Mouse (Mus musculus): ENCODE measurements at regions not wholly inside any gene's neighbourhood (a gene's known extent, or its start where the extent isn't known, plus 50 kb on each side); places are given as distances from the start of the nearest gene placed in this dataset.

GRCm38 (mm10) chr4:55749949-55750600, 217.8 kb upstream of the Klf4 start:
- peak; percentile 31 to 32 for DNase-seq (ENCODE audit: low spot score in 2 of 2)

DNA sequence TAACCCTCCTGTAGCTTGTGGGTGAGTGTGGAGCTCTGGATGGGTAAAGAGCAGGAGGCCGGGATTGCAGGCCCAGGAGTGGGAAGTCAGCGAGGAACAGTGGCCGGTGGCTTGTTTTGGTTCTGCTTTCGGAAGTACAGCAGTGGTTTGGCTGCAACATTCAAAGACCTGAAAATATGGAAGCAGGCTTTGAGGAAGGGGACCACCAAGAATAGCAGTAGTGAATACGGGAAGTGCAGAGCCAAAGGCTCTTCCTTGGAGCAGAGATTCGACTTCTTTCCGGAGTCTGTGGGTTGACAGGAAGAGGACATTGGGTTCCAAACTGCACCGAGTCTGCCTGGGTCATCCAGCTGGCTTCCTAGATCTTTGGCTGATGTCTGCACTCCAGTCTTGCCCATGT, 209.1 kb upstream of the Klf4 start:
- DNase-seq (ENCODE audit: low spot score in 2 of 2): peak; percentile 28 to 31

DNA sequence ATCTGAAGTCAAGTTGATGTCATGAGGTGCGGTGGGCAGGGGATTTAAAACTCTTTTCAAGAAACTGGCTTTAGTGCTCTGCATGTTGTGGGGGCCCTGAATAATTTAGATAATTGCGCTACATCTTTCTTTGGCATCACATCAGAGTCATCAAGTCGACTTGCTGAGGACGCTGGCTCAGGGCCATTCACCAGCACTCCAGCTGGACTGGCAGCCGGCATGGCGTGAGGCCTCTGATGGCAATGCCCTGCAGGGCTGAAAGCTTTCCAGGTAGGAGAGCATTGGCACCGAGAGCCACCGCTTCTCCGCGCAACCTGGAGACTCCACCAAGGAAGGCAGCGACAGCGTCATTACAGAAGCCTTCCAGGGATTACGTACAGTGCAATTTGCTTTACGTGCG, 207.8 kb upstream of the Klf4 start:
- DNase-seq (ENCODE audit: low spot score in 2 of 2): peak in 1 of 2 experiments; percentile 32

GRCm38 (mm10) chr4:55738714-55739113, 206.4 kb upstream of the Klf4 start:
- no peak for DNase-seq (ENCODE audit: low spot score in 2 of 2)

DNA sequence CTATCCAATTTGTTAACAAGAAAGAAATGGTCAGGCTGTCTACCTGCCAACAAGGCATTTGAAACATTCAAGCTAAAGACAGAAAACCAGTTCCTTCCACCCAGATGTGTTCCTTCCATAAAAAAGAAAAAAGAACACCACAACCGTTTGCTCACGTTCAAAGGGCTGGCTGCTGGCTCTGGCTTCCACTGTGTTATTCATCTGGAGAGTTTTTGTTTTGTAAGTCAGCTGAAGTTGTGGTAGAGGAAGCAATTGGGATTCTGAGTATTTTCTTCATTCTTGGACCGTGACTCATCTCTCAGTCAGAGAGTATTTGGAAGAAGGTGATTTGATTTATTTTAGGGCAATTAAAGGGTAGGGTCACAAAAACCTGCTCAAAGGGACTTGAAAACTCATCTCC, 203.2 kb upstream of the Klf4 start:
- DNase-seq (ENCODE audit: low spot score in 2 of 2): no peak

GRCm38 (mm10) chr4:55734331-55734730, 202.1 kb upstream of the Klf4 start:
- no peak for DNase-seq (ENCODE audit: low spot score in 2 of 2)

- no peak for DNase-seq (ENCODE audit: low spot score in 2 of 2)
These were observed 201.0 kb upstream of the Klf4 start for GRCm38 (mm10) chr4:55733223-55733622.

GRCm38 (mm10) chr4:55732006-55732405, 199.7 kb upstream of the Klf4 start:
- peak; percentile 58 to 68 for DNase-seq (ENCODE audit: low spot score in 2 of 2)

DNA sequence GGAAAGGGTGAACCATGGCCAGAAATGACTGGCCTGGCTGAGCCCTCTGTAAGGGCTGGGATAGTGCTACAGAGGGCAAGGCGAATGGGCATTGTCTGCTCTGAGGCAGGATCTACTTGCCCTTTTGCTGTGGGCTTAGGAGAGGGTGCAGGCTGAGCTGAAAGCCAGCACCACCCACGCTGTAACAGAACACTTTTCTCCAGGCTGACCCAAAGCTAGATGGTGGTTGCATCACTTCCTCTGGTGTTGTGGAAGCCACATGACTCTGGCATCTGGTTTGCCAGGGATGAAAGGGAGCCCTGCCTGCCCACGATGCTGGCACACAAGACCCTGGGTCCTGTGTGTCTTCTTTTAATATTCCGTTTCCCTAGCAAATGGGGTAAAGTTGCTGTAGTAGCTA, 198.0 kb upstream of the Klf4 start:
- DNase-seq (ENCODE audit: low spot score in 2 of 2): no peak

GRCm38 (mm10) chr4:55727178-55727577, 194.9 kb upstream of the Klf4 start:
- no peak for DNase-seq (ENCODE audit: low spot score in 2 of 2)

- no peak for DNase-seq (ENCODE audit: low spot score in 2 of 2)
These were observed 193.8 kb upstream of the Klf4 start for GRCm38 (mm10) chr4:55726081-55726480.

GRCm38 (mm10) chr4:55724286-55724685, 192.0 kb upstream of the Klf4 start:
- DNase-seq (ENCODE audit: low spot score in 2 of 2): no peak

DNA sequence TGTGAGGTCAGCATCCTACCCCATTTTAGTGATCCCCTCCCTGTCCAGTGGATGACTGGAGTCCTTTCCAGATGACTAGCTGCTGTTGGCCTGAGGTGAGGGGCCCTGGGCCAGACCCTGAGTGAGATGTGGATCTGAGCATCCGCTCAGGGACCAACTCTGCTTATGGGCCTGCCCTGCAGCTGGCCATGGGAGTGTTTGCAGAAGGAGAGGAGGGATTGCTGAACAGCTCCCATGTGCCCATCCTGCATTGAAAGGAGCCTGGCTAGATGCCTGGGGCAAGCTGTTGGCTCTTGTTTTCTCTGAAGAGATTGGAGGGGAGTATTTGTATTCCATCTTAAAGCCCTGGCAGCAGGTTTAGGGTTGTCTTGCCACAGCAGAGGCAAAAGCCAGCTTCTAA, 190.9 kb upstream of the Klf4 start:
- DNase-seq (ENCODE audit: low spot score in 2 of 2): peak; percentile 72 to 73

- no peak for DNase-seq (ENCODE audit: low spot score in 2 of 2)
These were observed 190.1 kb upstream of the Klf4 start for GRCm38 (mm10) chr4:55722388-55722787.

GRCm38 (mm10) chr4:55721834-55722233, 189.6 kb upstream of the Klf4 start:
- no peak for DNase-seq (ENCODE audit: low spot score in 2 of 2)

- DNase-seq (ENCODE audit: low spot score in 2 of 2): no peak
These were observed 186.2 kb upstream of the Klf4 start for GRCm38 (mm10) chr4:55718438-55718837.

DNA sequence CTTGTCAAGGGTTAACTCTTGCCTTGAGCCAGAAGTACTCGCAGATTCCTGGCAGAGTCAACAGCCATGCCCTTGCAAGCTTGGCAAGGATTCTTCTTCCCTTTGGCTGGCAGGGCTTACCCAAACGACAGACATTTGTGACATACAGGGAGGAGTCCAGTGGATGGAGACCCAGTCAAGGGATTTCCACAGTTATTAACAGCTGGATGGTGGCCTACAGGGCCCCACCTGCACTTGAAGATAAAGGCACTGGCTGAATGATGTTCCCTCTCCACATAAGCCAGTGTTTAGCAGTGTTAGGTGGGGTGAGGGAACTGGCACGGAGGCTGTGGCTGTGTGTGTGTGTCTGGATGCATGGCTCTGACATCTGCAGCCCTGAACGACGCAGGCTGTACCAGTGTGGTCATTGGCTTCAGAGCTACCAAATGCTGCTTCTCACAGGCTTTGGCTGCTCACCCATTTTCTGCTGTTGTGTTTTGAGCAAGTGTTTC, 183.9 kb upstream of the Klf4 start:
- DNase-seq (ENCODE audit: low spot score in 2 of 2): no peak

DNA sequence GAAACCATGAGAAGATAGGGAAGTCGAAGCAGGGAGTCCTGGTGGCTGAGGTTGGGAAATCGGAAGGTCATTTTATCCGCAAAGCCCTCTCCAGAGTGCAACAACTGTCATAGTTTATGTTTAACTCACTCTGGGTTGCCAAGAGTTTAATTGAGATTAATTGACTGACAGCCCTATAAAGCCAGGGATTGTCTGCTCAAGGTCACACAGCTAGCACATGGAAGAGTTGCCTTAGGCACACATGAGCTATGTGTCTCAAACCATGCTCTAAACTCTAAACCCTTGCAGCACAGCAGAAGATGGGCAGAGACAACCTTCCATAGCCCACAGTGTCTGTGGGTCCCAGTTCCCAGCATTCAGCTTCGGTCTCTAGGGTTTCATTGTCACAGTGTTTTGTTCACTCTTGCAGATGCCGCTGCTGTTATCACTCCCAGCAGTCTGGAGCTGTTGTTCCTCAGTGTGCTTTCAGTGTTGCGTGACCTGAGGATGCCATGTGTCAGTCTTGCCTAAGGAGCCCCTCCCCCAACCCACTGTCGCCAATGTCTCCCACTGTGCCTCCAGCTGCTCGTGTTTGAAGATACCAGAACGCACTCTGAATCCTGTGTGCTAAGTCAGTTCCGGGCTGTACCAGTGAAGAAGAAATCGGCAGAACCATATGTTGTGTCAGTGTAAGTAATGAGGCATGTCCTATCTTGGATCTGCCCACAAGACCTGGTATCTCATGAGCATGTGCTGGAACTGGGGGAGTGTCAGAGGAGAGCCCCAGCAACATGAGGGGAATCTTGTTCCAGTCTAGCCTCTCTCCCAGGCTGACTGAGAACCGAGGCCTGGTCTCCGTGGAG, 179.5 kb upstream of the Klf4 start:
- peak in 1 of 2 experiments; percentile 35 for DNase-seq (ENCODE audit: low spot score in 2 of 2)

DNA sequence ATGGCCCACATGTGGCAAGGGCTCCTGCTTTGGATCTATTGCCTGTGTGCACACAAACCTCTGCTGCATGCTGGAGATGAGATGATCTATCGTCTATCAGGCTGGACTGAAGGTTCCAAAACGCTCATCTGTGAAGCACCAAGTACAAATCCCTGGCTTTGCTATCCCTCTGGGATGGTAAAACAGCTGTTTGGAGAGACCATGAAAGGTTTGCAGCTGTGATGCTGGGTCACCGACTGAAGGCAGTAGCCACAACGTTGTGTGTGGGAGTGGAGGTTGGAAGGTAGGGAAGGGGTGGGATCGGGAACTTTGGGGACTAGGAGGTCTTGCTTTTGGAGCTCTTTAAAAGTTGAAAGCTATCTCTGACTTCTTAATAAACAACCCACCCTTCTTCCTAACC, 178.2 kb upstream of the Klf4 start:
- no peak for DNase-seq (ENCODE audit: low spot score in 2 of 2)

DNA sequence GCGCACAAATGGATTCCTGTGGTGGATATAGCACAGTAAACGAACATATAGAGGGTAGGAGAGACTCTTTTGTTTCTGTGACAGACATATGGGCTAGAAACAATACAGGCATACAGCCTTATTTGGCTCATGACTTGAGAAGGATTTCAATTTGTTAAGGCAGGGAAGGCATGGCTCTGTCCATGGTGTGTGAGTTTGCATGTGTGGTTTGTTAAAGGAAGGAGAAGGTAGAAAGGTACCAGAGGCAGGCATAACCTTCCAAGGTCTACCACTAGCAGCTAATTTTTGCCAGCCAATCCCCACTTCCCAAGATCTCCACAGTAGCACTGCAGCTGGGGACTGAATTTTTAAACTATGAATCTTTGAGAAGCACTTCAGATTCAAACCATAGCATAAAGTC, 176.5 kb upstream of the Klf4 start:
- no peak for DNase-seq (ENCODE audit: low spot score in 2 of 2)

DNA sequence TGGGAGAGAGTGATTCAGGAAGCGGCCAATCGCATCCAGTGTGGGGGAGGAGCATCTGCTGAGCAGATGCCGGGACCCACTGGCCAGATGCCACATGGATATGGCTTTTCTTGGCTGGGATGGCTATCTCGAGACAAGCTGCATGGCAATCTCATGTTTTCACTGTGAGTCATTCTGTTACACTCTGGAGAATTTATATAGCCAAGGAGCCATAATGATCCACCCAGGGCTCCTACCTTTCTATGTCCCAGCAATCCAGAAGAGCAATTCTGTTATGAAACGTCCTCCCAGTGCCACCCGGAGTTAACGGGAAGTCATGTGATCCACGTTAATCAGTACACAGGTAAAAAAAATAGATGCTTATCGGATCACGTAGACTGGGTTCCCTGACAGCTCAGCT, 175.7 kb upstream of the Klf4 start:
- peak in 1 of 2 experiments; percentile 42 for DNase-seq (ENCODE audit: low spot score in 2 of 2)

DNA sequence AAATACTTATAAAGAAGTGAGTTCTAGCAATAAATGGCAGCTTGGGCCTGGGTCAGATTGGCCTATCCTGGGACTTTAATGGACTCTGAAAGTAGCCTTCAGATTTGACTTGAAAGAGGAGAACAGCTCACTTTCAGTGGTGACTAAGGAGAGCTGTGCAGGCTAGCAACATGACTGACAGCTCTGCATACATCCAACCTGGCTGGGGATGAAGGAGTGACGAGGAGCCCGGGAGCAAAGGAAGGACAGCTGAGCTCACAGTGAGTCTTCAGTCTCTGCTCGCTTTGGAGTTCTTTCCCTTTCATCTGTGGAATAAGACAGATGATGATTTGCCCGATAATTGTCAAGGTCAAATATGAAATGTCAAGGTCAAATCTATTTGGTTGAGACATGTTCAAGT, 172.7 kb upstream of the Klf4 start:
- DNase-seq (ENCODE audit: low spot score in 2 of 2): no peak

DNA sequence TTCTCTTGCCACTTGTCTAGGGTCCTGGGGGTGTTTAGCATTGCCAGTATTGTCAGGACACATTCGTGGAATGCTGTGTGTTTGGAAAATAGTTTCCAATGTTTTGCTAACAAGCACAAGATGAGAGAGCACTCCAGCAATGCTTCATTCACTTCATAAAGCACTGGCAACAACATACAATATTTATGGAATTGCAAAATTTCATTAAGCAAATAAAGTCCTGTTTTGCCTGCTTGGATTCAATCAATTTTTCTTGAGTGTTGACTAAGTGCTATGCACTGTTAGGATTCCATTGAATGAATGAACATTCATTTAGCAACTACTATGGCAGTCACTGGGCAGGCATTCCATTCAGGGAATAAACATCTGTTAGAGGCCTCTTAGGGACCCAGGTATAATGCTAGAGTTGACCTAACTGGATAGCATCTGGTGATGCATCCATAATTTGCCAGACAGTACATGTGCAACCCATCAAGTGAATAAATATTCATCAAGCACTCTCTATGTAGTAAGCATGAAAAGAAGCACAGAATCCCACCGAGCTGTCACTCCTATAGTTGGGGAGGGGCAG, 171.2 kb upstream of the Klf4 start:
- DNase-seq (ENCODE audit: low spot score in 2 of 2): no peak
